15 mouse cellular contexts compared by ENCODE assay signal in the genomic region with DNA sequence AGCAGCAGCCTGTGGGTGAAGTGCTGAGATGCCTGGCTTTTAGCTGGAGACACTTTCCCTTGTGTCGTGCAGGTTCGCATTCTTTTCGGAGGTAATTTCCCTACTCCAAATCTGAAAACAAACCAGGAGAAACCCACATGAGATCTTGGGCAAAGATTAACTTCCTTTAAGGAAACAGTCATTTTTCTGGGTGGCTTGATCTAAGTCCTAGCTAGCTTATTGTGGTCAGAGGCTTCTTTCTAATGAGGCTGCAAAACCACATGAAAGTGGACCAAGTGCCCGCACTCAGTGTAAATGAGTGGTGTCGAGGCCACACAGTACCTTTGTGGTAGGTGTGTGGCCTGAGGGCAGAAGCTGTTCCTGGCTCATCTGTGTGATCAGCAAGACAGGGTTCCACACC. TPM values are rescaled to one million over a fixed set of nuclear protein-coding genes. Genes with fewer than 3 reads are reported as not detected.
DNase-seq lines count a peak whose midpoint lies in the region; ATAC-seq and TF ChIP-seq lines count a peak whose summit lies in the region.
"Had no signal": no experiment of that assay in that cellular context is flagged by ENCODE, and none has a peak within 500 bp of the region (broad histone marks: within the 10 kb centered on the region; RNA-seq: fewer than 3 reads in every experiment).

No protein-coding gene starts in this region.

- intact Hi-C loops in heart, postnatal 10 days (cut with DNase I): no loop called here

- ATAC-seq in heart, embryonic 16.5 days (replicated peaks; ENCODE audit: extremely low read depth, insufficient read depth, low FRiP score): no peak
- ATAC-seq in Patski: peak; percentile 85
- ATAC-seq in lung, embryonic 16.5 days (ENCODE audit: low read depth): peak; percentile 10; the same call in 1 of the 2 replicates
- no peak for ATAC-seq in neural tube, embryonic 15.5 days (ENCODE audit: low FRiP score)
- ATAC-seq: forebrain, embryonic 16.5 days had no signal

- no peak for TF ChIP-seq CTCF in Patski (IDR thresholded peaks at IDR 0.05)

- POLR2A ChIA-PET in Patski (lab: Charles Lee): no interaction called here

- WGBS in heart, embryonic 16.5 days: 43% methylated on average over 5 of the region's 5 CpGs
- 53% methylated on average over 5 of the region's 5 CpGs for WGBS in lung, embryonic 16.5 days
- WGBS in neural tube, embryonic 15.5 days: 88% methylated on average over 5 of the region's 5 CpGs

- no peak for DNase-seq in heart, postnatal 10 days
- peak; percentile 64 for DNase-seq in Patski (ENCODE audit: low read depth, low spot score)
- DNase-seq in naive thymus-derived CD4-positive, alpha-beta T cell, adult 2 months (ENCODE audit: low read depth): peak; percentile 10
- no peak for DNase-seq in urinary bladder, postnatal 14 days (ENCODE audit: low spot score)
- DNase-seq: cerebellum, postnatal 14 days; gastrocnemius, adult 2 months; heart, postnatal 14 days; liver, embryonic 13.5 days had no signal

- H3K4me2 ChIP-seq in heart, embryonic 16.5 days (ENCODE audit: low read depth, low read length): peak overlapping the region; percentile 29
- H3K4me2 ChIP-seq in lung, embryonic 16.5 days (ENCODE audit: low read depth, low read length): no peak overlapping the region
- no peak overlapping the region for H3K4me2 ChIP-seq in neural tube, embryonic 15.5 days
- H3K4me2 ChIP-seq: hindbrain, embryonic 15.5 days; liver, embryonic 13.5 days; midbrain, embryonic 11.5 days had no signal

- H3K27me3 ChIP-seq in heart, embryonic 16.5 days (ENCODE audit: control insufficient read depth, insufficient read depth, low read length): no peaks in the 10 kb centered on the region
- H3K27me3 ChIP-seq in Patski: no peaks in the 10 kb centered on the region
- no peaks in the 10 kb centered on the region for H3K27me3 ChIP-seq in lung, embryonic 16.5 days (ENCODE audit: control insufficient read depth, insufficient read depth, low read depth, low read length)
- no peaks in the 10 kb centered on the region for H3K27me3 ChIP-seq in neural tube, embryonic 15.5 days (replicated peaks)
- H3K27me3 ChIP-seq: hindbrain, embryonic 15.5 days had no signal

- peaks cover 7% of the 10 kb centered on the region for H3K4me1 ChIP-seq in heart, embryonic 16.5 days (ENCODE audit: control insufficient read depth, insufficient read depth, low read length)
- H3K4me1 ChIP-seq in lung, embryonic 16.5 days (replicated peaks; ENCODE audit: control insufficient read depth, insufficient read depth, low read length): no peaks in the 10 kb centered on the region
- no peaks in the 10 kb centered on the region for H3K4me1 ChIP-seq in neural tube, embryonic 15.5 days
- H3K4me1 ChIP-seq: hindbrain, embryonic 15.5 days; limb, embryonic 10.5 days; liver, embryonic 13.5 days had no signal

- no peaks in the 10 kb centered on the region for H3K9me3 ChIP-seq in heart, embryonic 16.5 days (replicated peaks; ENCODE audit: control insufficient read depth, low read length)
- no peaks in the 10 kb centered on the region for H3K9me3 ChIP-seq in lung, embryonic 16.5 days (ENCODE audit: control insufficient read depth, low read length)
- H3K9me3 ChIP-seq in neural tube, embryonic 15.5 days (replicated peaks): no peaks in the 10 kb centered on the region
- H3K9me3 ChIP-seq: hindbrain, embryonic 15.5 days; limb, embryonic 10.5 days; liver, embryonic 13.5 days had no signal

- no peak overlapping the region for H3K9ac ChIP-seq in heart, embryonic 16.5 days (ENCODE audit: low read length)
- H3K9ac ChIP-seq in lung, embryonic 16.5 days (ENCODE audit: low read length): no peak overlapping the region
- no peak overlapping the region for H3K9ac ChIP-seq in neural tube, embryonic 15.5 days (replicated peaks)
- H3K9ac ChIP-seq: hindbrain, embryonic 15.5 days; liver, embryonic 13.5 days had no signal

- in situ Hi-C loops in Patski (cut with MboI; ENCODE audit: low pct_unique_long_range_greater_than_20kb): no loop called here

- no peak overlapping the region for H3K27ac ChIP-seq in heart, embryonic 16.5 days (ENCODE audit: low read length)
- peak overlapping the region; percentile 44; the same call in 1 of the 2 replicates for H3K27ac ChIP-seq in lung, embryonic 16.5 days (ENCODE audit: low read length)
- H3K27ac ChIP-seq in neural tube, embryonic 15.5 days (replicated peaks): no peak overlapping the region
- H3K27ac ChIP-seq: gastrocnemius, adult 2 months; hindbrain, embryonic 15.5 days; limb, embryonic 10.5 days; liver, embryonic 13.5 days had no signal

- CTCF ChIA-PET in Patski (lab: Charles Lee): no interaction called here

- no peaks in the 10 kb centered on the region for H3K36me3 ChIP-seq in heart, embryonic 16.5 days (ENCODE audit: control insufficient read depth, insufficient read depth)
- no peaks in the 10 kb centered on the region for H3K36me3 ChIP-seq in lung, embryonic 16.5 days (ENCODE audit: control insufficient read depth, insufficient read depth, low read length)
- H3K36me3 ChIP-seq in neural tube, embryonic 15.5 days: no peaks in the 10 kb centered on the region
- H3K36me3 ChIP-seq: hindbrain, embryonic 15.5 days; limb, embryonic 10.5 days; liver, embryonic 13.5 days had no signal

- H3K4me3 ChIP-seq in heart, embryonic 16.5 days (ENCODE audit: low read length): no peak overlapping the region
- no peak overlapping the region for H3K4me3 ChIP-seq in lung, embryonic 16.5 days (ENCODE audit: low read length)
- H3K4me3 ChIP-seq in neural tube, embryonic 15.5 days (replicated peaks): no peak overlapping the region
- H3K4me3 ChIP-seq: gastrocnemius, adult 2 months; hindbrain, embryonic 15.5 days; limb, embryonic 10.5 days; liver, embryonic 13.5 days had no signal

RNA-seq across cellular contexts. Expression of gene Nucb2, which starts 20.0 kb away (rescaled TPM):
- 7.8 and 8.4 TPM in 2 replicates for polyA plus RNA-seq in heart, embryonic 16.5 days (2015; fragmentation: Nextera tagmentation; extraction: Ambion mirVana)
- total RNA-seq in heart, postnatal 10 days (2021): 10 to 100 TPM; 13.8 to 14.4 TPM
- 27.0 TPM for polyA plus RNA-seq in Patski (2021)
- polyA plus RNA-seq in lung, embryonic 16.5 days (2015; fragmentation: Nextera tagmentation; extraction: Ambion mirVana): 23.3 and 24.2 TPM in 2 replicates
- polyA plus RNA-seq in neural tube, embryonic 15.5 days (2015; fragmentation: Nextera tagmentation; extraction: Ambion mirVana): 25.0 and 29.8 TPM in 2 replicates

RNA-seq across cellular contexts. Expression of gene Pik3c2a, which starts 41.0 kb away (rescaled TPM):
- polyA plus RNA-seq in heart, embryonic 16.5 days (2015; fragmentation: Nextera tagmentation; extraction: Ambion mirVana): 14.3 and 15.6 TPM in 2 replicates
- total RNA-seq in heart, postnatal 10 days (2021): 10 to 100 TPM; 27.0 to 28.3 TPM
- polyA plus RNA-seq in Patski (2021): 21.2 TPM
- 26.0 and 26.9 TPM in 2 replicates for polyA plus RNA-seq in lung, embryonic 16.5 days (2015; fragmentation: Nextera tagmentation; extraction: Ambion mirVana)
- polyA plus RNA-seq in neural tube, embryonic 15.5 days (2015; fragmentation: Nextera tagmentation; extraction: Ambion mirVana): 16.4 and 17.2 TPM in 2 replicates

Comparison
In these comparisons a context has a peak if more than half of its experiments do, and no peak if none do; other contexts are left out.
1. ATAC-seq: peak in Patski (single experiment) and lung, embryonic 16.5 days (single experiment); none in heart, embryonic 16.5 days (single experiment) and neural tube, embryonic 15.5 days (single experiment).
2. DNase-seq: peak in Patski (single experiment) and naive thymus-derived CD4-positive, alpha-beta T cell, adult 2 months (single experiment); none in heart, postnatal 10 days (0 of 2) and urinary bladder, postnatal 14 days (single experiment).